Mouse (Mus musculus) testis, adult 10 weeks (tissue): Measurements from ENCODE around the gene Acsm5. TPM values are rescaled to one million over a fixed set of nuclear protein-coding genes. Genes with fewer than 3 reads are reported as not detected.

Experiments used
- polyA plus RNA-seq: library from polyadenylated mRNA; stranded (reverse); fragments of 350-450 nt; fragmentation: Illumina TruSeq; extraction: RNeasy Lipid Tissue Mini Kit (QIAGEN cat#74804); gene quantifications from one replicate; pipeline ENCODE4 v1.2.3, GENCODE M21; 2014; ENCODE audit warnings: low read depth, low replicate concordance

Gene Acsm5
- 0.34 TPM for polyA plus RNA-seq

GRCm38 (mm10) chr7:119519163-119519562 is at the start of gene Acsm5:
Gene Acsm5 (plus strand): TSS chr7:119519463.

GRCm38 (mm10) chr7:119479256-119479655 is 40.0 kb upstream of the Acsm5 start, which contains the start of gene Umod:
Gene Umod (minus strand): TSS chr7:119479282.

DNA sequence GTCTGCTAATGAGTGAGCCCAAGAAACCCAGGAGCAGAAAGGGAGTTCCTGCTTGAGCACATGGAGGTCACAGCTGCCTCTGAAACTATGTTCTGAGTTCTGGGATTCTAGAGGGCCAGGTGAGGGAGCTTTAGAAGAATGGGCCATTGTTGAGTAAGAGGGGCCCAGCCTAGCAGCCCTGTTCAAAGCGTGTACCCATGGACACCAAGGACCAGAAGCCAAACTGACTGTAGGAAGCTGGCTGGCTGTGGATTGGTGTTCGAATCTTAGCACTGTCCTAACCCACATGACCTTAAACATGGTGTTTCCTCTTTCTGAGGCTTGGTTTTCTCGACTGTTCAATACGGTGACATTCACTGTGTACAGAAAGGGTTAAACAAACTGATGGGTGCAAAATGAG is 4.1 kb downstream of the Acsm5 start, which contains the start of gene Pdilt:
Gene Pdilt, minus strand, starts transcription at position 101 of the 400 bp plus-strand sequence.

GRCm38 (mm10) chr7:119554040-119554439 is 34.8 kb downstream of the Acsm5 start, which contains the start of gene Acsm2:
Gene Acsm2 (plus strand): TSS chr7:119554340.

Other genes with a start within 250 kb of the Acsm5 start
- gene Gp2, start 60.2 kb upstream of the Acsm5 start, polyA plus RNA-seq = not detected
- gene Umod, start 40.2 kb upstream of the Acsm5 start, polyA plus RNA-seq = 0.28 TPM
- 321 TPM for gene Pdilt, start 4.0 kb downstream of the Acsm5 start, polyA plus RNA-seq
- 0.10 TPM for gene Acsm2, start 34.9 kb downstream of the Acsm5 start, polyA plus RNA-seq
- not detected for gene Acsm1, start 87.6 kb downstream of the Acsm5 start, polyA plus RNA-seq
- not detected for gene Acsm4, start 170.6 kb downstream of the Acsm5 start, polyA plus RNA-seq
- 39.0 TPM for gene Thumpd1, start 201.3 kb downstream of the Acsm5 start, polyA plus RNA-seq
- 3.2 TPM for gene Acsm3, start 241.5 kb downstream of the Acsm5 start, polyA plus RNA-seq